Mouse (Mus musculus) neutrophil, adult 5-6 weeks (primary cell): Measurements from ENCODE around the gene Kif21b. TPM values are rescaled to one million over a fixed set of nuclear protein-coding genes. Genes with fewer than 3 reads are reported as not detected.

ENCODE experiments used
- ATAC-seq: fragments of 151-379, 151-347 bp; 2 replicates; pipeline ENCODE4 v1.8.0; 2017; ENCODE audit warnings: mild to moderate bottlenecking, moderate TSS enrichment; ENCODE audit not compliant: insufficient number of reproducible peaks, poor library complexity, low FRiP score, severe bottlenecking; ENCODE audit errors: extremely low read depth
- total RNA-seq: library from RNA; stranded (forward); fragments of 200-1000 nt; gene quantifications from 2 replicates; pipeline ENCODE4 v1.2.3, GENCODE M21; 2017

Gene Kif21b
- total RNA-seq, 1 experiment from 2014 or later, result 183 TPM

DNA sequence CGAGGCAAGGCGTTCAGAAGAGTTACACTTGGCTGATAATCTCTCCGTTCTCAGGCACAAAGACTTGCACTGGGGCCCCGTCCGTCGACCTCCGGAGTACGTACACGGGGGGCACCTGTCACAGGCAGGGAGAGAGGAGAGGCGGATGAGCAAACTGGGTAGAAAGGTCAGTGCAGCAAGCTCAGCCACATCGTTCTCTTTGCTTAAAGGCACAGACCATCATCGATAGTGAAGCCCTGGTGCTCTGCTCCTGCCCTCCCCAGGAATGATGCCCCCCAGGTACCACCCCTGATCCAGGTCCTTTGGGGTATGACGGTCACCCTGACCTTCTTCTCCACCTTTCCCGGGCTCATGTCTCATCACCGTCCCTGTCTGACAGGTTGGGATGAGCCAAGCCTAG, 83.1 kb downstream of the Kif21b start:
- no peak for ATAC-seq

DNA sequence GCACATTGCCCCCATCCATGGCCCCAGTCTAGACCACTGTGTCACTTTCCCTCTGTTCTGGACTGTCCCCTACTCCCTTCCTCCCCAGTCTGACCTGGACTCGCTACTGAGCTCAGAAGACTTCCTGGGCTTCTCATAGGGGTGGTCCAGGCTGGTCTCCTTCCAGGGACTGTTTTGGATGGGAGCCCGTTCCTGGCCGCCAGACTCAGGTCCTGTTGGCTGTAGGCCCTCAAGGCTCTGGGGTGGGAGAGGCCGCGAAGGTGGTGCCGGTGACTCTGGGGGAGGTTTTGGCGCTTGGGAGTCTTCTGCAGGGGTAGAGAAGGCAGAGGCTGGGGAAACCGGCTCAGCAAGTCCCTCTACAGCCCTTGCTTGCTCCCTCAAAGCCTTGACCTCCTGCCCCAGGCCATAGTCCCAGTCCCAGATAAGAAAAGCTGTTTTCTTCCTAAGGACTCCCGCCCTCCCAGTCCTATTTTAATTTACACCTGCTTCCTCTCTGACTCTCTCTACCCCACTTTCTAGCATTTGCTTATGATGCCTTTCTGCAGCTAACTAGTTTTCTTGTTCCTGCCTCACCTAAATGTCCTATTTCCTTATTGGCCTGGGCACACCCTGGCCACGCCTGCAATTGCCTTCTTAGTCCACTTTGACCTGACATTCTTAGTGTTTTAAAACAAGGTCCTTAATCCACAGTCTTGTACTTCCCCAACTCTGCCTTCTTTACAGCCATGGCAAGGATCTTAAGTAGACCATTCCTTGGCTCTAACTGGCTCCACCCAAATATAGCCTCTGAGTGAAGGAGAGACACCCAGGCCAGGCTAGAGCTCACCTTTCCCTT, 89.1 kb downstream of the Kif21b start:
- ATAC-seq, result no peak

- ATAC-seq, result no peak
Observed at GRCm38 (mm10) chr1:136222386-136222785, 91.2 kb downstream of the Kif21b start.

- no peak for ATAC-seq
Observed at GRCm38 (mm10) chr1:136223758-136224342, 92.7 kb downstream of the Kif21b start.

GRCm38 (mm10) chr1:136225846-136226245, 94.7 kb downstream of the Kif21b start:
- ATAC-seq, result no peak

- no peak for ATAC-seq
Observed at GRCm38 (mm10) chr1:136226626-136227025, 95.4 kb downstream of the Kif21b start.

Other genes starting within 250 kb of the Kif21b start
- gene Pkp1, start 212.2 kb upstream of the Kif21b start, total RNA-seq, result not detected in 2 replicates
- gene Igfn1, start 125.0 kb upstream of the Kif21b start, total RNA-seq, result under 0.01 TPM in 1 of 2 replicates, not detected in the other
- gene Tmem9, start 123.2 kb upstream of the Kif21b start, total RNA-seq, result 3.3 and 4.3 TPM in 2 replicates
- gene Ascl5, start 80.6 kb upstream of the Kif21b start, total RNA-seq, result not detected in 2 replicates
- 1.4 TPM in 1 of 2 replicates, not detected in the other for gene Cacna1s, start 78.6 kb upstream of the Kif21b start, total RNA-seq
- gene Mroh3, start 81.4 kb downstream of the Kif21b start, total RNA-seq, result not detected in 2 replicates
- gene Inava, start 102.9 kb downstream of the Kif21b start, total RNA-seq, result not detected in 2 replicates
- gene Gpr25, start 129.5 kb downstream of the Kif21b start, total RNA-seq, result not detected in 2 replicates
- gene Camsap2, start 214.7 kb downstream of the Kif21b start, total RNA-seq, result 28.2 and 28.4 TPM in 2 replicates